Mouse (Mus musculus): Measurements from ENCODE around the gene Mgea5.
"Not testable (repeated sequence)": the region's sequence is repeated elsewhere in the genome, so short reads cannot be mapped to it uniquely, and the experiment has no call there.

Mgea5 gene

GRCm38 (mm10) chr19:45783181-45783932 lies at the start of gene Mgea5:
Gene Mgea5 (minus strand): TSS chr19:45783837.
- peak; percentile 98 for DNase-seq (ENCODE audit: low spot score in 2 of 2)

GRCm38 (mm10) chr19:45830679-45831078 lies 47.0 kb upstream of the Mgea5 start:
- DNase-seq (ENCODE audit: low spot score in 2 of 2): no peak

DNA sequence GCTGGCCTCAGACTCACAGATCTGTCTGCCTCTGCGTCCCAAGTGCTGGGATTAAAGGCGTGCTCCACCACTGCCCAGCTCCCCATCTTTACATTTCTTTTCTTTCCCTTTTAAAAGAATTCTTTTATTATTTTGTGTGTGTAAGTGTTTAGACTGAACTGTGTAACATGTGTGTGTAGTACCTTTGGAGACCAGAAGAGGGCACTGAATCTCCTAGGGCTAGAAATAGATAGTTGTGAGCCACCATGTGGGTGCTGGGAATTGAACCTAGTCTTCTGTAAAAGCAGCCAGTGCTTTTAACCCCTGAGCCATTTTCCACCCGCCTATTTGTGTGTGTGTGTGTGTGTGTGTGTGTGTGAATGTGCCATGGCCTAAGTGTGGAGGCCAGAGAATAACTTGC lies 44.1 kb upstream of the Mgea5 start:
- DNase-seq (ENCODE audit: low spot score in 2 of 2): no peak

DNA sequence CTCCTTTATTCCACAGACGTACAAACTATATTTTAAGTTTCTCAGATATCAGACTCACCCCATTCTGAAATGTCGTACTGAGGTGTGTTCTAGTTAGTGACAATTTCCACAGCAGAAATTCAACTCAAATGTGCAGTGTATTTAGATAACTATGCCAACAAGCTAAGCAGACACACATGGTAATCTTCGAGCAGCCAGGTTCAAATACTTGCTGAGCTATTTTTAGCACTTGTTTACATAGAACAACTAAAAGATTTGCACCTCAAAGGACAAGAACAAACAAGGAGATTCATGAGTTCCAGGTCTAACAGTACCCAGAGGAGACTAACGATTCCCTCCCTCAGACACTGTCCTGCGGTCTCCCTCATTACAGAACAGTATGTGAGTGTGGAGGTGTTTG lies 43.5 kb upstream of the Mgea5 start:
- DNase-seq (ENCODE audit: low spot score in 2 of 2): no peak

- DNase-seq (ENCODE audit: low spot score in 2 of 2): no peak
Measured at GRCm38 (mm10) chr19:45826146-45826545, 42.5 kb upstream of the Mgea5 start.

DNA sequence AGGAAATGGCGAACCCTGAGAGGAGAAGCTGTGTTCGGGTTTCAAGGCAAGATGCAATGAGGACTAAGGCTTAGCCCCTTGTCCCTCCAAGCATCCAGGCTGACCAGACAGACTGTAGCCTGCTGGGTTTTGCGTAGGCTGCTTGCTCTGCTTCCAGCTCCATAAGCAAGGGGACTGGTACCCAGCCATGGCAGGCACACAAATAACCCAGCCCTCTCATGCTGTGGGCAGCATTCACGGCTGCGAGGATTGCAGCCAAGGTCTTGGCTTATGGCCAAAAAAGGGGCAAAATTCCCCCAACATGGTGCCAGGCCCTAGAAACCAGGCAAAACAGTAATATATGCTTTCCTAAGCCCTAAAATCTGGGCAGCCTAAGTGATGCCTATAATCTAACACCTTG lies 38.2 kb upstream of the Mgea5 start:
- DNase-seq (ENCODE audit: low spot score in 2 of 2): no peak

- DNase-seq (ENCODE audit: low spot score in 2 of 2): peak in 1 of 2 experiments; percentile 42
Measured at GRCm38 (mm10) chr19:45817816-45818490, 34.3 kb upstream of the Mgea5 start.

DNA sequence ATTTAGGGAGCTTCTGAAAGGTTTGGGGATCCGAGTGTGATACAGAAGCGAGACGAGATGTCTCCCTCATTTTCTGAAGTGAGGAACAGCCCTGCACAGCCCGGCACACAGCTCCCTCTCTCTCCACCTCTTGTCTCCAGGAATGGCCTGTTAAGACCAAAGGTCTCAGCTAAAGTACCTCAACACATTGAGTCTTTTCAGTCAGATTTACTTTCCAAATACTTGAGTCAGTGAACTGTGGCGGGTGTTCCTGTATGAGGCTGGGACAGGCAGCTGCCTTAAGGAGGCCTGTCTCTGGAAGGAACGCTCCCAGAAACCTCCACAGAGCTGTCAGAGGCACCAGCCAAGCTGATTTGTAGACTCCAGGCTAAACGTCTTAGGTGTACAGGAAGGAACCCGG lies 33.1 kb upstream of the Mgea5 start:
- no peak for DNase-seq (ENCODE audit: low spot score in 2 of 2)

DNA sequence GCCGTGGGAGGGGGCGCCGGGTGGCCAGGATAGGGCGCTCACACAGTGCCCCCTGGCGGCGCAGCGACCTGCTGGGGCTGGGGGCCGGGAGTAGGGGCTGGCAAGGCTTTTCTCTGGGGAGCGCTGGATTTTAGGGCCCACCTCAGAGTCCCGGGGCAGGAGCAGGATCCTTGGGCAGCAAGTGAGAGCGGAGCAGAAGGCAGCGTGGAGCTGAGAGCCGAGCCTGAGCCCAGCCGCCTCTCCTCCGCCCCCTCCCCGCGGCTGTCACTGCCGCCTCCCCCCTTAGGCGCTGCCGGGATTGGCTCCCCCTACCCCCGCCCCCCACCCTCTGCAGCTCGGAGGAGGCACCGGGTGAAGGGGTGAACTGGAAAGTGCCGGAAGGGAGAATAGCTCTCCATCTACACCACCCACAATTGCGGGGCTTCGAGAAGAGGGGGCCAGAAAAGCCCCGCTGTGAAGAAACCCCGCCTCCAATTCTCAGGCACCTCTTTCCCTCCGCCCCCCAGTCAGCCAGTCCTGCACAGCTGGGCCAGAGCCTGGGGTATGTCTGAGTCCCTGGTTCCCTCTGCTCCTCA lies 32.3 kb upstream of the Mgea5 start, which contains the start of gene Kcnip2:
Gene Kcnip2 (minus strand): TSS at position 231 of the 575 bp plus-strand sequence.
- DNase-seq (ENCODE audit: low spot score in 2 of 2): peak; percentile 51 to 62

- DNase-seq (ENCODE audit: low spot score in 2 of 2): peak in 1 of 2 experiments; percentile 42
Measured at GRCm38 (mm10) chr19:45815170-45815569, 31.5 kb upstream of the Mgea5 start.

DNA sequence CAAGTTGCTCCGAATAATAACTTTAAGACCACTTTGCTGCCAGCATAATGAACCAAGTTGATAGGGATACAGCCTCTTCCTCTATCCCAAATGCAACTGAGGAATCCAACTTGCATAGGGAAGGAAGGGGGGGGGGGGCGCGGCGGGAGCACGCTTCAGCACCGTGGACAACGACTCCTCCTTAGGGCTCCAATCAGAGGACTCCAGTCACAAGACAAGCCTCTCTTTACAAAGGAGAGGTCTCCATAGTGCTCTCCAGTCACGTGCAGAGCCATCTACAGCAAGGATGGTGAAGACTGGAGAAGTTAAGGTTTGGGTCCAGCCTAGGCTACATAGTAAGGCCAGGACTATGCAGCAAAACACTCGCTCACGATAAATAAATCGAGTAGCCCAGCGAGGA lies 30.2 kb upstream of the Mgea5 start:
- DNase-seq (ENCODE audit: low spot score in 2 of 2): no peak

GRCm38 (mm10) chr19:45813263-45813662 lies 29.6 kb upstream of the Mgea5 start:
- peak; percentile 85 to 94 for DNase-seq (ENCODE audit: low spot score in 2 of 2)

GRCm38 (mm10) chr19:45812673-45813252 lies 29.1 kb upstream of the Mgea5 start:
- no peak for DNase-seq (ENCODE audit: low spot score in 2 of 2)

DNA sequence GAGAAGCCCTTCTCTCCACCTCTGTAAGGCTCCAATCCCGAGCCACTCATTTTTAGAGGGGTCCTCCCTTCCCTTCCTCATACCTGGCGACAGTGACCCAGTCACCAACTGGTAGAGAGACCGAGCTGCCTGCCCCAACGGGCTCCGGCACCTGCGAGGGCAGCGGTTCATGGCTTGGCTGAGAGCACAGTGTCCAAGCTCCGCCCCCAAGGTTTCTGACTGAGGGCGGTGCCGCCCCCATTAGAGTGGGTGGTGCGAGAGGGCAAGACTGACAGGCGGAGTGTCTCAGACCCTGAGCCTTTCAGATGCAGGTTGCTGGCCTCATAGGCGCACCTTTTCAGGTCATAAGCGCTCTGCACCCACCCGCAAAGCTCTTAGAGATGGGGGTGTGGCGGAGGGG lies 28.5 kb upstream of the Mgea5 start:
- no peak for DNase-seq (ENCODE audit: low spot score in 2 of 2)

- DNase-seq (ENCODE audit: low spot score in 2 of 2): no peak
Measured at GRCm38 (mm10) chr19:45811028-45811674, 27.5 kb upstream of the Mgea5 start.

DNA sequence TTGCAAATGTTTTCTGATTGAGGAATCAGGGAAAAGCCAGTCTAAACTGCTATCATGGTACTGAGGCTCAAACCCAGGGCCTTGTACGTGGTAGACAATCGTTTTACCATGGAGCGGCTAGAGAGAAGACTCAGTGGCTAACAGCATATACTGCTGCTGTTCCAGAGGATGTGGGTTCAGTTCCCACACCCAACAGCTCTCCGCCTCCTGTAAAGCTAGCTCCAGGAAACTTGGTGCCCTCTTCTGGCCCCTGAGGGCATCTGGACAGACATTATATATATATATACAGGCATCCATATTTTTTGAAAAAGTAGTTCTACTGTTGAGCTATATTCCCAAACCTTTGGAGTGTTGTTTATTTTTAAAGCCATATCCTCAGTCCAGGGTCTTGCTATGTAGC lies 24.1 kb upstream of the Mgea5 start:
- DNase-seq (ENCODE audit: low spot score in 2 of 2): no peak

- DNase-seq (ENCODE audit: low spot score in 2 of 2): not testable (repeated sequence)
Measured at GRCm38 (mm10) chr19:45805817-45806216, 22.2 kb upstream of the Mgea5 start.

GRCm38 (mm10) chr19:45804593-45805368 lies 21.1 kb upstream of the Mgea5 start:
- DNase-seq (ENCODE audit: low spot score in 2 of 2): no peak

- DNase-seq (ENCODE audit: low spot score in 2 of 2): no peak
Measured at GRCm38 (mm10) chr19:45803408-45803807, 19.8 kb upstream of the Mgea5 start.

GRCm38 (mm10) chr19:45802702-45803101 lies 19.1 kb upstream of the Mgea5 start:
- DNase-seq (ENCODE audit: low spot score in 2 of 2): no peak

- no peak for DNase-seq (ENCODE audit: low spot score in 2 of 2)
Measured at GRCm38 (mm10) chr19:45796879-45797278, 13.2 kb upstream of the Mgea5 start.

All from frontal cortex, postnatal 36 days (tissue).